In genomic region chr11:95137281-95137680, GRCm38 (mm10) we compare ENCODE assay signal across 26 mouse cellular contexts. TPM values are rescaled to one million over a fixed set of nuclear protein-coding genes. Genes with fewer than 3 reads are reported as not detected.
DNase-seq lines count a peak whose midpoint lies in the region; ATAC-seq lines count a peak whose summit lies in the region.
"Had no signal": no experiment of that assay in that cellular context is flagged by ENCODE, and none has a peak within 500 bp of the region (broad histone marks: within the 10 kb centered on the region; RNA-seq: fewer than 3 reads in every experiment).

No protein-coding gene starts in this region.

- no peaks in the 10 kb centered on the region for H3K9me3 ChIP-seq in forebrain, embryonic 14.5 days (replicated peaks; ENCODE audit: control insufficient read depth, low read length)
- no peaks in the 10 kb centered on the region for H3K9me3 ChIP-seq in forebrain, embryonic 13.5 days (replicated peaks)
- H3K9me3 ChIP-seq in embryonic facial prominence, embryonic 12.5 days: no peaks in the 10 kb centered on the region
- H3K9me3 ChIP-seq: hindbrain, embryonic 13.5 days had no signal

- no peak overlapping the region for H3K9ac ChIP-seq in forebrain, embryonic 14.5 days (ENCODE audit: low read length)
- H3K9ac ChIP-seq in forebrain, embryonic 13.5 days: no peak overlapping the region
- H3K9ac ChIP-seq in embryonic facial prominence, embryonic 12.5 days: no peak overlapping the region
- H3K9ac ChIP-seq: forebrain, postnatal 0 days; hindbrain, embryonic 13.5 days had no signal

- 7% methylated on average over 6 of the region's 6 CpGs for WGBS in forebrain, embryonic 14.5 days
- 14% methylated on average over 6 of the region's 6 CpGs for WGBS in forebrain, embryonic 13.5 days
- WGBS in embryonic facial prominence, embryonic 12.5 days: 7% methylated on average over 6 of the region's 6 CpGs

- no peaks in the 10 kb centered on the region for H3K36me3 ChIP-seq in forebrain, embryonic 14.5 days (ENCODE audit: control insufficient read depth, insufficient read depth, low read length)
- H3K36me3 ChIP-seq in forebrain, embryonic 13.5 days (ENCODE audit: poor library complexity, severe bottlenecking): no peaks in the 10 kb centered on the region
- H3K36me3 ChIP-seq in embryonic facial prominence, embryonic 12.5 days: no peaks in the 10 kb centered on the region
- H3K36me3 ChIP-seq: hindbrain, embryonic 13.5 days had no signal

- DNase-seq in forebrain, embryonic 14.5 days (ENCODE audit: low spot score): no peak
- DNase-seq in retina, postnatal 1 day: peak; percentile 34
- no peak for DNase-seq in retina, embryonic 14.5 days (ENCODE audit: low spot score)
- no peak for DNase-seq in right cerebral cortex, postnatal 25 days
- DNase-seq in B cell, adult 2 months: no peak
- DNase-seq: adrenal gland, adult 8-10 months; adrenal gland, postnatal 25 days; cerebellum, adult 11-12 months; cerebellum, adult 9-10 months; cerebellum, postnatal 14 days; forebrain, postnatal 0 days; gastrocnemius, adult 2 months; gastrocnemius, postnatal 14 days; heart, adult 11 months had no signal

- 0 out of 2 replicates have a peak, but pooled peaks have one; percentile 20 for ATAC-seq in forebrain, embryonic 14.5 days
- ATAC-seq in forebrain, embryonic 13.5 days: no peak
- peak; percentile 54 for ATAC-seq in embryonic facial prominence, embryonic 12.5 days (ENCODE audit: insufficient number of reproducible peaks, insufficient read depth, low FRiP score, low TSS enrichment)
- ATAC-seq: activated CD4-positive, CD25-positive, alpha-beta regulatory T cell, adult 4 months; CD4-positive, CD25-positive, alpha-beta regulatory T cell, adult 4 months; hindbrain, embryonic 16.5 days; inflammation-experienced regulatory T-cells, adult 6 months; intestine, embryonic 16.5 days had no signal

- H3K27me3 ChIP-seq in forebrain, embryonic 14.5 days (replicated peaks; ENCODE audit: control insufficient read depth, insufficient read depth, low read length): peaks cover 44% of the 10 kb centered on the region
- H3K27me3 ChIP-seq in forebrain, embryonic 13.5 days: peaks cover 68% of the 10 kb centered on the region
- peaks cover 56% of the 10 kb centered on the region for H3K27me3 ChIP-seq in embryonic facial prominence, embryonic 12.5 days

- H3K27ac ChIP-seq in forebrain, embryonic 14.5 days (ENCODE audit: low read depth, low read length): no peak overlapping the region
- no peak overlapping the region for H3K27ac ChIP-seq in forebrain, embryonic 13.5 days
- no peak overlapping the region for H3K27ac ChIP-seq in embryonic facial prominence, embryonic 12.5 days
- H3K27ac ChIP-seq: gastrocnemius, adult 2 months; hindbrain, embryonic 13.5 days had no signal

- no peak overlapping the region for H3K4me3 ChIP-seq in forebrain, embryonic 14.5 days (ENCODE audit: low read depth, low read length)
- no peak overlapping the region for H3K4me3 ChIP-seq in forebrain, embryonic 13.5 days
- H3K4me3 ChIP-seq in embryonic facial prominence, embryonic 12.5 days: no peak overlapping the region
- H3K4me3 ChIP-seq: gastrocnemius, adult 2 months; hindbrain, embryonic 13.5 days had no signal

- H3K4me1 ChIP-seq in forebrain, embryonic 14.5 days (ENCODE audit: control insufficient read depth, insufficient read depth, low read length): peaks cover 4% of the 10 kb centered on the region; the same call in 1 of the 2 replicates
- H3K4me1 ChIP-seq in forebrain, embryonic 13.5 days: peaks cover 29% of the 10 kb centered on the region
- H3K4me1 ChIP-seq in embryonic facial prominence, embryonic 12.5 days: peaks cover 38% of the 10 kb centered on the region

- H3K4me2 ChIP-seq in forebrain, embryonic 14.5 days (ENCODE audit: low read length): no peak overlapping the region
- H3K4me2 ChIP-seq in forebrain, embryonic 13.5 days: no peak overlapping the region
- no peak overlapping the region for H3K4me2 ChIP-seq in embryonic facial prominence, embryonic 12.5 days (replicated peaks)
- H3K4me2 ChIP-seq: heart, embryonic 11.5 days; hindbrain, embryonic 13.5 days had no signal

RNA-seq across cellular contexts. Expression of gene Dlx4, which starts 8.8 kb away (rescaled TPM):
- 0.11 TPM in 1 of 2 replicates, not detected in the other for polyA plus RNA-seq in forebrain, embryonic 14.5 days (2014; fragmentation: Nextera tagmentation; extraction: Ambion mirVana)
- not detected in 2 replicates for polyA plus RNA-seq in forebrain, embryonic 13.5 days (2015; fragmentation: Nextera tagmentation; extraction: Ambion mirVana)
- polyA plus RNA-seq in embryonic facial prominence, embryonic 12.5 days (2016; fragmentation: Nextera tagmentation; extraction: Ambion mirVana): 4.9 and 5.7 TPM in 2 replicates
- polyA plus RNA-seq: activated CD4-positive, CD25-positive, alpha-beta regulatory T cell, adult 4 months; CD4-positive, CD25-positive, alpha-beta regulatory T cell, adult 4 months; frontal cortex, adult 2 months; heart, embryonic 11.5 days; heart, embryonic 14.5 days; hindbrain, embryonic 13.5 days; hindbrain, embryonic 16.5 days; inflammation-experienced regulatory T-cells, adult 6 months had no signal

RNA-seq across cellular contexts. Expression of gene Dlx3, which starts 17.4 kb away (rescaled TPM):
- polyA plus RNA-seq in forebrain, embryonic 14.5 days (2014; fragmentation: Nextera tagmentation; extraction: Ambion mirVana): not detected in 2 replicates
- polyA plus RNA-seq in forebrain, embryonic 13.5 days (2015; fragmentation: Nextera tagmentation; extraction: Ambion mirVana): 0.19 TPM in 1 of 2 replicates, not detected in the other
- polyA plus RNA-seq in embryonic facial prominence, embryonic 12.5 days (2016; fragmentation: Nextera tagmentation; extraction: Ambion mirVana): 20.2 and 21.8 TPM in 2 replicates
- polyA plus RNA-seq: activated CD4-positive, CD25-positive, alpha-beta regulatory T cell, adult 4 months; forebrain, postnatal 0 days; frontal cortex, adult 2 months; heart, embryonic 14.5 days; heart, postnatal 0 days; inflammation-experienced regulatory T-cells, adult 6 months had no signal

Comparison
In these comparisons a context has a peak if more than half of its experiments do, and no peak if none do; other contexts are left out.
1. RNA of gene Dlx3, which starts 17.4 kb away (polyA plus RNA-seq): 20.2 to 21.8 TPM in embryonic facial prominence, embryonic 12.5 days; not detected in forebrain, embryonic 14.5 days and 0.19 TPM in forebrain, embryonic 13.5 days; every median in the first group is over 10 times any median in the second.